8 mouse cellular contexts compared by ENCODE assay signal in genomic region chr8:105854303-105854702, GRCm38 (mm10). TPM values are rescaled to one million over a fixed set of nuclear protein-coding genes. Genes with fewer than 3 reads are reported as not detected.
DNase-seq lines count a peak whose midpoint lies in the region; ATAC-seq and TF ChIP-seq lines count a peak whose summit lies in the region.
"Had no signal": no experiment of that assay in that cellular context is flagged by ENCODE, and none has a peak within 500 bp of the region (broad histone marks: within the 10 kb centered on the region; RNA-seq: fewer than 3 reads in every experiment).

No protein-coding gene starts in this region.

- peak overlapping the region; percentile 19 for H3K4me2 ChIP-seq in embryonic facial prominence, embryonic 11.5 days (ENCODE audit: low read depth, low read length)
- peak overlapping the region; percentile 98 for H3K4me2 ChIP-seq in hindbrain, embryonic 15.5 days
- peak overlapping the region; percentile 37 for H3K4me2 ChIP-seq in midbrain, embryonic 16.5 days (ENCODE audit: low read length)

- no peaks in the 10 kb centered on the region for H3K36me3 ChIP-seq in embryonic facial prominence, embryonic 11.5 days (replicated peaks; ENCODE audit: control insufficient read depth, insufficient read depth, low read depth, low read length)
- peaks cover under 1% of the 10 kb centered on the region; the same call in 1 of the 2 replicates for H3K36me3 ChIP-seq in hindbrain, embryonic 15.5 days
- H3K36me3 ChIP-seq in midbrain, embryonic 16.5 days (ENCODE audit: control insufficient read depth, insufficient read depth, low read length) = no peaks in the 10 kb centered on the region

- H3K27me3 ChIP-seq in embryonic facial prominence, embryonic 11.5 days (ENCODE audit: control insufficient read depth, insufficient read depth, low read length) = no peaks in the 10 kb centered on the region
- H3K27me3 ChIP-seq in hindbrain, embryonic 15.5 days = no peaks in the 10 kb centered on the region
- H3K27me3 ChIP-seq in midbrain, embryonic 16.5 days (ENCODE audit: control insufficient read depth, insufficient read depth, low read depth, low read length) = no peaks in the 10 kb centered on the region

- ATAC-seq in embryonic facial prominence, embryonic 11.5 days (replicated peaks; ENCODE audit: insufficient number of reproducible peaks, low FRiP score, low TSS enrichment, low read depth) = no peak; the same call in none of the 2 replicates
- ATAC-seq in hindbrain, embryonic 15.5 days (ENCODE audit: low FRiP score, low read depth) = peak; percentile 12
- ATAC-seq in midbrain, embryonic 16.5 days = peak; percentile 18

- H3K9me3 ChIP-seq in embryonic facial prominence, embryonic 11.5 days (replicated peaks; ENCODE audit: control insufficient read depth, low read length) = no peaks in the 10 kb centered on the region
- H3K9me3 ChIP-seq in hindbrain, embryonic 15.5 days = no peaks in the 10 kb centered on the region
- H3K9me3 ChIP-seq in midbrain, embryonic 16.5 days (replicated peaks; ENCODE audit: control insufficient read depth, low read length, poor library complexity, severe bottlenecking) = no peaks in the 10 kb centered on the region

- peaks cover 2% of the 10 kb centered on the region; the same call in 1 of the 2 replicates for H3K4me1 ChIP-seq in embryonic facial prominence, embryonic 11.5 days (ENCODE audit: control insufficient read depth, insufficient read depth, low read length)
- peaks cover 56% of the 10 kb centered on the region for H3K4me1 ChIP-seq in hindbrain, embryonic 15.5 days (replicated peaks)
- peaks cover 35% of the 10 kb centered on the region for H3K4me1 ChIP-seq in midbrain, embryonic 16.5 days (ENCODE audit: control insufficient read depth, insufficient read depth, low read length)

- H3K27ac ChIP-seq in layer of hippocampus, adult 2 months = peak overlapping the region; percentile 96
- H3K27ac ChIP-seq in embryonic facial prominence, embryonic 11.5 days (replicated peaks; ENCODE audit: low read depth, low read length) = no peak overlapping the region
- H3K27ac ChIP-seq in hindbrain, embryonic 15.5 days (replicated peaks) = peak overlapping the region; percentile 89
- peak overlapping the region; percentile 39; the same call in 1 of the 2 replicates for H3K27ac ChIP-seq in midbrain, embryonic 16.5 days (ENCODE audit: low read length)

- H3K9ac ChIP-seq in embryonic facial prominence, embryonic 11.5 days (replicated peaks; ENCODE audit: low read length) = peak overlapping the region; percentile 85
- H3K9ac ChIP-seq in hindbrain, embryonic 15.5 days = 0 out of 2 replicates have a peak overlapping the region, but pooled peaks have one; percentile 68
- H3K9ac ChIP-seq in midbrain, embryonic 16.5 days (ENCODE audit: low read depth, low read length) = no peak overlapping the region

- WGBS in embryonic facial prominence, embryonic 11.5 days = 26% methylated on average over 8 of the region's 8 CpGs
- 28% methylated on average over 8 of the region's 8 CpGs for WGBS in hindbrain, embryonic 15.5 days
- WGBS in midbrain, embryonic 16.5 days = 25% methylated on average over 8 of the region's 8 CpGs

- no peak for DNase-seq in layer of hippocampus, adult 2 months (ENCODE audit: low spot score in 2 of 2)
- DNase-seq in layer of hippocampus, adult 9-10 months (ENCODE audit: low spot score) = no peak
- no peak for DNase-seq in embryonic facial prominence, embryonic 11.5 days (ENCODE audit: low spot score)
- no peak for DNase-seq in B cell, adult 2 months
- DNase-seq in frontal cortex, postnatal 36 days (ENCODE audit: low spot score in 2 of 2) = no peak

- H3K4me3 ChIP-seq in layer of hippocampus, adult 2 months = no peak overlapping the region
- peak overlapping the region; percentile 83 for H3K4me3 ChIP-seq in embryonic facial prominence, embryonic 11.5 days (ENCODE audit: low read depth, low read length)
- peak overlapping the region; percentile 57 for H3K4me3 ChIP-seq in hindbrain, embryonic 15.5 days
- peak overlapping the region; percentile 66 for H3K4me3 ChIP-seq in midbrain, embryonic 16.5 days (ENCODE audit: low read depth, low read length)

- no peak for TF ChIP-seq CTCF in layer of hippocampus, adult 2 months (conservative IDR thresholded peaks at IDR 0.05)

RNA-seq across cellular contexts. Expression of gene Thap11, which starts 0.6 kb away (rescaled TPM):
- total RNA-seq in layer of hippocampus, adult 2 months (2021) = 10 to 100 TPM; 37.2 to 38.9 TPM
- polyA plus RNA-seq in embryonic facial prominence, embryonic 11.5 days (2014; fragmentation: Nextera tagmentation; extraction: Ambion mirVana) = 67.7 and 72.4 TPM in 2 replicates
- polyA plus RNA-seq in hindbrain, embryonic 15.5 days (2015; fragmentation: Nextera tagmentation; extraction: Ambion mirVana) = 54.9 and 56.3 TPM in 2 replicates
- 50.6 and 53.4 TPM in 2 replicates for polyA plus RNA-seq in midbrain, embryonic 16.5 days (2015; fragmentation: Nextera tagmentation; extraction: Ambion mirVana)

RNA-seq across cellular contexts. Expression of gene Cenpt, which starts 1.2 kb away (rescaled TPM):
- total RNA-seq in layer of hippocampus, adult 2 months (2021) = 10 to 100 TPM; 14.6 to 16.0 TPM
- polyA plus RNA-seq in embryonic facial prominence, embryonic 11.5 days (2014; fragmentation: Nextera tagmentation; extraction: Ambion mirVana) = 50.8 and 53.1 TPM in 2 replicates
- 52.2 and 56.9 TPM in 2 replicates for polyA plus RNA-seq in hindbrain, embryonic 15.5 days (2015; fragmentation: Nextera tagmentation; extraction: Ambion mirVana)
- 45.9 and 59.5 TPM in 2 replicates for polyA plus RNA-seq in midbrain, embryonic 16.5 days (2015; fragmentation: Nextera tagmentation; extraction: Ambion mirVana)

RNA-seq across cellular contexts. Expression of gene Nutf2, which starts 6.1 kb away (rescaled TPM):
- total RNA-seq in layer of hippocampus, adult 2 months (2021) = 10 to 100 TPM; 33.5 to 40.8 TPM
- polyA plus RNA-seq in embryonic facial prominence, embryonic 11.5 days (2014; fragmentation: Nextera tagmentation; extraction: Ambion mirVana) = 262 and 323 TPM in 2 replicates
- polyA plus RNA-seq in hindbrain, embryonic 15.5 days (2015; fragmentation: Nextera tagmentation; extraction: Ambion mirVana) = 150 and 157 TPM in 2 replicates
- polyA plus RNA-seq in midbrain, embryonic 16.5 days (2015; fragmentation: Nextera tagmentation; extraction: Ambion mirVana) = 146 and 153 TPM in 2 replicates

RNA-seq across cellular contexts. Expression of gene Edc4, which starts 26.4 kb away (rescaled TPM):
- total RNA-seq in layer of hippocampus, adult 2 months (2021) = 10 to 100 TPM; 69.0 to 70.4 TPM
- 31.8 and 35.4 TPM in 2 replicates for polyA plus RNA-seq in embryonic facial prominence, embryonic 11.5 days (2014; fragmentation: Nextera tagmentation; extraction: Ambion mirVana)
- polyA plus RNA-seq in hindbrain, embryonic 15.5 days (2015; fragmentation: Nextera tagmentation; extraction: Ambion mirVana) = 50.1 and 52.2 TPM in 2 replicates
- polyA plus RNA-seq in midbrain, embryonic 16.5 days (2015; fragmentation: Nextera tagmentation; extraction: Ambion mirVana) = 55.5 and 56.9 TPM in 2 replicates

RNA-seq across cellular contexts. Expression of gene Tsnaxip1, which starts 26.8 kb away (rescaled TPM):
- total RNA-seq in layer of hippocampus, adult 2 months (2021) = under 1 TPM; 0.22 to 0.28 TPM
- polyA plus RNA-seq in embryonic facial prominence, embryonic 11.5 days (2014; fragmentation: Nextera tagmentation; extraction: Ambion mirVana) = 0.27 TPM in 1 of 2 replicates, not detected in the other
- 0.62 and 1.1 TPM in 2 replicates for polyA plus RNA-seq in hindbrain, embryonic 15.5 days (2015; fragmentation: Nextera tagmentation; extraction: Ambion mirVana)
- polyA plus RNA-seq in midbrain, embryonic 16.5 days (2015; fragmentation: Nextera tagmentation; extraction: Ambion mirVana) = 0.77 and 0.93 TPM in 2 replicates
- total RNA-seq: heart, adult 8-10 months had no signal

Comparison
In these comparisons a context has a peak if more than half of its experiments do, and no peak if none do; other contexts are left out.
1. H3K4me2 ChIP-seq: peak in every context shown above with its lines; median percentile 98 in hindbrain, embryonic 15.5 days; 37 in midbrain, embryonic 16.5 days; 19 in embryonic facial prominence, embryonic 11.5 days.